Mouse (Mus musculus): ENCODE results near the gene Rnf181.

- TF ChIP-seq CTCF (IDR thresholded peaks at IDR 0.05; ENCODE audit: borderline replicate concordance, insufficient read depth, low read depth, low read length) (no peak), POLR2A (IDR thresholded peaks at IDR 0.05; ENCODE audit: borderline replicate concordance, insufficient read depth, low read length) (no peak)
These were observed 18.3 kb downstream of the Rnf181 start for GRCm38 (mm10) chr6:72348411-72348810.

Measured in cerebellum, adult 2 months (tissue).